Mouse (Mus musculus) skeletal muscle tissue, adult 2 months (tissue): ENCODE results near the gene Lrp1.

Source experiments
- DNase-seq: peaks from one replicate; pipeline ENCODE4 v3.0.0-alpha.2; 2012; ENCODE audit warnings: low read depth, low spot score

The Lrp1 gene

DNA sequence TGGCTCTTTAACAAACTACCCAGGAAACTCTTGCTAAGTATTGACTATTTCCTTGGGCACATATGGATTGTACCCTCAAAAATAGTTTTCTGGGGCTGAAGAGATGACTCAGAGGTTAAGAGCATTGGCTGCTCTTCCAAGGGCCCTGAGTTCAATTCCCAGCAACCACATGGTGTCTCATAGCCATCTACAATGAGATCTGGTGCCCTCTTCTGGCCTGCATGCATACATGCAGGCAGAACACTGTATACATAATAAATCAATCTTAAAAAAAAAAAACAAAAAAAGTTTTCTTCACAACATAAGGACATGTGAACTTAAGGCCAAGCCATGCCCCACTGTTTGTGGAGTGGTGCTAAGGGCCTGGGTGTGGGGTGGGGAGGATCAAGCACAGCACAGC is 59.8 kb downstream of the Lrp1 start:
- DNase-seq: no peak

DNA sequence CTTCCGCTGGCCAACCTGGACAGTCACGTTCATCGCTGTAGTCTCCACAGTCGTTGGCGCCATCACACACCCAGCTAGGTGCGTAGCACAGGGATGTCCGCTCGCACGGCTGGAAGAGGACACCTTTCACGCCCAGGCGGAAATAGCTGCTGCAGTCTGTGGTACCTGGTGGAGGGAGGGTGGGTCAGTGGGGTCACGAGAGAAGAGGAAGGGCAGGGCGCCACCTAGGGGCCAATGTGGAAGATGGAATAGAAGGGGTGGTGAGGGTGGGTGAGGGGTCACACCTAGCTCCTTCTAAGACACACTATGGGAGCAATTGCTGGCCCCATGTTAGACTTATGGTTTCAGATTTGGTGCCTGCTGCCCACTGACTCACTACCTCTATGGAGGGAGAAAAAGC is 63.6 kb downstream of the Lrp1 start:
- DNase-seq: no peak

DNA sequence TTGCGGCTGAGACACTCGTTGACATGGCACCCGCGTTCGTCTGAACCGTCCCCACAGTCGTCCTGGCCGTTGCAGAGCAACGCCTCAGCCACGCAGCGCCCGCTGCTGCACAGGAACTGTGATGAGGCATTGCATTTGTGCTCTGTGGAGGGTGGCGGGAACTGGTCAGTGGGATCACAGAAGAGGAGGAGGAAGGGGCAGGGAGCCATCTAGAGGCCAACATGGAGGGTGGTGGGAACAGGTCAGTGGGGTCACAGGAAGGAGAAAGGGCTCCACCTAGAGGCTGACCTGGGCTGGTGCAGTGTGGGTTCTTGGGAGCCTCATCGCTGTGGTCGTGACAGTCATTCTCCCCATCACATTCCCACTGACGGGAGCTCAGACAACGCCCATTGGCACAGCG is 65.2 kb downstream of the Lrp1 start:
- DNase-seq: no peak

DNA sequence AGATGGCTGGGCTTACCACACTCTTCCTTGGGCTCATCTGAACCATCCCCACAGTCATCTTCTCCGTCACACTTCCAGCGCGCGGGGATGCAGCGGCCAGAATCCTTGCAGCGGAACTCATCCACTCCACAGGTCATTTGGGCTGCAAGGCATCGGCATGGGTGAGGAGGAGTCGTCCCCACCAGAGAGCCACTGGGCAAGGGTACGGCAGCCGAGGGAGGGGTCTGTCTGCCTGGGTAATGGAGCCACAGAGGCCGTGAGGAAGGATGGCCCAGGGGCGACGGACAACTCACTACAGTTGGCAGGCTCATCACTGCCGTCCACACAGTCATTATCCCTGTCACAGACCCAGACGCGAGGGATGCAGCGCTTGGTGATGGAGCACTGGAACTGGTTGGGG is 71.1 kb downstream of the Lrp1 start:
- DNase-seq: no peak

DNA sequence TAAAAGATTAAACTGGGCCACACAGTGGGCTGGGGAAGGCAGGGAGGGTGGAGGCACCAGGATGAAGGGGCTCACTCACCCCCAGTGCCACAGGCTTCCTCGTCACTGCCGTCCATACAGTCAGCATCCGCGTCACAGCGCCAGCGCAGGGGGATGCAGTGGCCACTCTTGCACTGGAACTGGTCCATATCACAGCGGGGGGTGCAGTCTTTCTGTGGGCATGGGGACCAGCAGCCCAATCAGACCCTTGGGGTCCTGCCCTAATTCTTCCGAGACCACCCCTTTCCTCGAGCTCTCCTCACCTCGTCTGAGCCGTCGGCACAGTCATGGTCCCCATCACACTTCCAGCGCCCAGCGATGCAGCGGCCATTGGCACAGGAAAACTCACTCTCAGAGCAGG is 72.7 kb downstream of the Lrp1 start:
- DNase-seq: no peak

DNA sequence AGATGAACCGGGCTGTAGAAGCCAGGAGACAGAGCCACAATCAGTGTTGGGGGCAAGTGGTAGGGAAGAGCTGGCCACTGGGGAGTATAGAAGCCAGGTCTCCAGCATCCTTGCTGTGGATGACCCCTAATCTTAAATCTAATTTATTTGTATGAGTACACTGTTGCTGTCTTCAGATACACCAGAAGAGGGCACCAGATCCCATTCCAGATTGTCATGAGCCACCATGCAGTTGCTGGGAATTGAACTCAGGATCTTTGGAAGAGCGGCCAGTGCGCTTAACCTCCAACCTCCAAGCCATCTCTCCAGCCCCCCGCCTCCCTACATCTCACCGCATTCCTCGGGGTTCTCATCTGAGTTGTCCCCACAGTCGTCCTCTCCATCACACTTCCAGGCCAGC is 74.4 kb downstream of the Lrp1 start:
- no peak for DNase-seq

DNA sequence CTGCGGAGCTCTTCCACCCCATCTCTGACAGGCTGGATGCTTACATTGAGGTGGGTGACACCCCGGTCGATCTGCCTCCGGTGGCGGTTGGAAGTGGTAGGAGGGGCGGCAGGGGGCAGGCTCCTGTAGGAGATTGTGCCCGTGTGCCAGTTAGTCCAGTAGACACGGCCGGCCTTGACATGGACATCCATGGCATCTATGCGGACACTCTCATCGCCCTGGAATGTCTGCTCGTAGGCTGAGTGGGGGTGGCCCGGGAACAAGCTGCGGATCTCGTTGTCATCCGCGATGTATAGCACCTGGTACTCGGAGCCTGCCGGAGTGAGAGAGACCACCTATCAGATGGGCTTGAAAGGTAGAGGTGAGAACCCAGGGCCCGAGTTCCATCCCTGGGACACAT is 76.6 kb downstream of the Lrp1 start:
- DNase-seq: no peak

DNA sequence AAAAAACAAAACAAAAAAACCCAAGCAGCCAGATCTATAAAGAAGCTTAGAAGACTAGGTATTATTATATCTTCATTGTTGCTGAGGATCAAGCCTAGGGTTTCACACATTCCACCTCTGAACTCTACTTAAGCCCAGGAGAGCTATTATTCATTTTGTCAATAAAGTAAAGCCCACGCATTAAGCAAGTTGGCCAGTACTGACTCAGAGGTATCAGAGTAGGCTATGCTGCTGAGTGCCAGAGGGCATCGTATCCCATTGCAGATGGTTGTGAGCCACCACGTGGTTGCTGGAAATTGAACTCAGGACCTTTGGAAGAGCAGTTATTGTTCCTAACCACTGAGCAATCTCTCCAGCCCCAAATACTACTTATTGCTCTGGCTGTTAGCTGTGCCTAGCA is 77.0 kb downstream of the Lrp1 start:
- DNase-seq: no peak

DNA sequence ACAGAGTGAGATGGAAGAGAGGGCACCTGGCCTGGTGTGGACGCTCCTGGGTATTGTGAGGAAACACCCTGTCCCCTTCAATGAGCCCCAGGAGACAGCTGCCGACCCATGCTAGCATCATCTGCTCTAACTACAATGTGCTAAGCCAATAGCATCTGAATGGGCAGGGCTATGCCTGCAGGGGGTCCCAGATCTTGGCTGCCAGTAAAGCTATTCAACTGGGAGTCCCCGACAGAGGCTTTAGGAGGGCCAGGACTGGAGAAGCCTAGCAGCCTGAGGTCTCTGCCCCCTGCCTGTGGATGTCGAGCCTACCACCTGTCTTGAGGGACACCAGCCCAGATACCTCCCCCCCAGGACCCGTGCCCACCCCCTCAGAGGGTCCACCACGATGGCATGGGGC is 78.2 kb downstream of the Lrp1 start:
- no peak for DNase-seq

DNA sequence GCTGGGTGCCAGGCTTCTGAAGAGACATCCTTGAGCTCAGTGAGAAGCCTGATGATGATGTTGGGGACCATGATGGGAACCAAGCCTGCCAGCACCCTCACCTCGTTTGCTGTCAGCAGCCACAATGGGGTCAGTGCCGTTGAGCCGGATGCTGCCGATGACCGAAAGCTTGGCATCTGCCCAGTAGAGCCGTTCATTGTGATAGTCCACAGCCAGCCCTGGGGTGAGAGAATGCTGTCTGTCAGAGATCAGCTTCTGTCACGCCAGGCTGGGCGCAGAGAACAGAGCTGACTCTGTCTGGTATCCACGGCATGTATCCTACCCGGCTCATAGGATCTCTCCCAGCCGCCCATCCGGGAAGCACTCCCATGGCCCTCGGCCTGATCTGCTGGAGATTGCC is 78.9 kb downstream of the Lrp1 start:
- no peak for DNase-seq

DNA sequence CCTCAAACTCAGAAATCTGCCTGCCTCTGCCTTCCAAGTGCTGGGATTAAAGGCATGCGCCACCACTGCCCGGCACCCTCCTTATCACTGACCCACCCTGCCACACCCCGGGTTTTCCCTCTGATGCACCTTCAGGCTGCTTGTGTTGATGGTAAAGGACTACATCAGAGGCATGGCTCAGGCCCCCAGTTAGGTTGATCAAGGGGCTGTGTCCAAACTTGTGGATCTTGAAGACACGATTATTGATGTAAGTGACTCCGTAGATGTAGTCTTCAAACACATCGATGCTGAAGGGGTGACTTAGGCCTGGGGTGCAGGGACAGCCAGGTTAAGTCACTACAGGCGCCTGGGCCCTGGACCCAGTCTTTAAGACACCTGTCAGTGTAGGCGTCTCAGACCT is 79.4 kb downstream of the Lrp1 start:
- DNase-seq: no peak

DNA sequence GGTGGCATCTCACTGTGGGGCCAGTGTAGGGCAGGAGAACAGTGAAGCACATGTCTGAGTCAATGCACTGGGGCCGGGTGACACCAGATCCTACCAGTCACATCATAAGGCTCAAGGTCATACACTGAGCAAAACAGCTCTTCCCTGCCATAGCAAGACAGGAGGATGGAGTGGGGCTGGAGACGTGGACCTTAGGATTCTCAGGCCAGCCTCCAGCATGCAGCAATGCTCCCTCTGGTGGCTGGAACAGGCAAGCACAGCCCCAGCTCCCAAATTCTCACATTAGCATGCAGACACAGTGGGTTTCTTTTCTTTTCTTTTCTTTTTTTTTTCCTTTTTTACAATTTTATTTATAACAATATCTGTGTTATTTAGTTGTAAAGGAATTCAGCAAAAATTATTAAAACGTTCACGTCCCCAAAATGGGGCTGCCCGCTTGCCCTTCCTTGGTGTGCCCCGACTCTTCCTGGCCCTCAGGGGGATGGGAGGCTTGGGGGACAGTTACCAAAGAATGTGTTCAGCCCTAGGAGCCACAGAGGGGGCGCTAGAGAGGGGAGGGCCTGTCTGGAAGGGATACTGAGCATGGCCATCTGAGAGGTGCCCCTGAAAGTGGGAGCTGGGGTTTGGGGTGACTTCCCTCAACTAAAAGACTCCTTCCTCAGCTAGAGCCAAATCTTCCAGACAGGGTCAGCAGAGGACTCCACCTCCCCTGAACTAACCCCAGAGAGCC is 82.9 kb downstream of the Lrp1 start:
- peak; percentile 66 for DNase-seq

DNA sequence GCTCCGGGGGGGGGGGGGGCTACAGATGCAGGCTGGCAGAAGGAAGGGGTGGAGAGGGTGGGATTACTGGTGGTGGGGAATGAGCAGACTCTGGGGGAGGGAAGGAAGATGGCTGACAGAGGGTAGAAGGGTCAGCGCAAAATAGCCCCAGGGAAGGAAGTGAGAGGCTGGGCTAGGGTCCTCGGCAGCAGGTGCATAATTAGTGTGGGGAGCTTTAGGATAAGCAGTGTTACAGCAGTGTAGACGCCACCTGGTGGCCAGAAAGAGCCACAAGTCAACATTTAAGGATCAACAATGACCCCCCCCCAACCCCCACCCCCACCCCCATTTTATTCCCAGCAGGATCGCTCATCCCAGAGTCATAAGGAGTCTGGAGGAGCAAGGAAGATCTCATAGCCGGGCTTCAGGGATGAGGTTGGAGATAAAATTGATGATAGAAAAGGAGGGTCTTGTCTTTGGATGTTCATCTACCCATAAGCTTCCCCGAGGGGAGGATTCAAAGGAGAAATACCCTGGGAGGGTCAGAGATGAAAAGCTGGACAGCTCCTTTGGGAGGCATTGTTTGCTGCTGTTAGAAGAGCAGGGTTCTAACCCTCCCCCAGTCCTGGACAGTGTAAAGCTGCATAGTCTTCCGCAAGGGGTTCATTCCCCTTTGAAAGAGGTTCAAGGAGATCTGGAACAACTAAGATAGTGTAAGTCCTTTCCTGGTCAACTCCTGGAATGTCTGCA is 84.2 kb downstream of the Lrp1 start:
- no peak for DNase-seq

DNA sequence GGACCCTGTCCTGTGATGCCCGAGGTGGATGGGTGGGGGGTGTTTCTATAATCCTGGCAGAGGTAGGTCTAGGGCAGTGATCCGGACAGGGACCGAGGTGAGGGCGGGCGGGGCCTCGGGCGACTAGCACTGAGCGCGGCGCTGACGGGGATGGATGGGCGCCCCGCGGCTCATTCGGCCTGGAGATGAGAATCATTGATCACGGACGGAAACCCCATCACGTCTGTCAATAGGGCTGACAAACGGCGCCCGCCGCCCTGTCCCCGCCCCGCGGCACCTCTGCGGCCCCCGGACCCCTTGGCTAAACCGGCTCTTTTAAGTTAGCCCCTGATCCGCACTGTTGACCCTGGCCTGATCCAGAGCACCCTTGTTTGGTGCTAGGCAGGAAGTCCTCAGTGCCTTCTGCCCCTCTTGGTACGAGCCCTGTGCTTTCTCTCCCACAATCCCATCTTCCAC is 86.0 kb downstream of the Lrp1 start:
- no peak for DNase-seq

DNA sequence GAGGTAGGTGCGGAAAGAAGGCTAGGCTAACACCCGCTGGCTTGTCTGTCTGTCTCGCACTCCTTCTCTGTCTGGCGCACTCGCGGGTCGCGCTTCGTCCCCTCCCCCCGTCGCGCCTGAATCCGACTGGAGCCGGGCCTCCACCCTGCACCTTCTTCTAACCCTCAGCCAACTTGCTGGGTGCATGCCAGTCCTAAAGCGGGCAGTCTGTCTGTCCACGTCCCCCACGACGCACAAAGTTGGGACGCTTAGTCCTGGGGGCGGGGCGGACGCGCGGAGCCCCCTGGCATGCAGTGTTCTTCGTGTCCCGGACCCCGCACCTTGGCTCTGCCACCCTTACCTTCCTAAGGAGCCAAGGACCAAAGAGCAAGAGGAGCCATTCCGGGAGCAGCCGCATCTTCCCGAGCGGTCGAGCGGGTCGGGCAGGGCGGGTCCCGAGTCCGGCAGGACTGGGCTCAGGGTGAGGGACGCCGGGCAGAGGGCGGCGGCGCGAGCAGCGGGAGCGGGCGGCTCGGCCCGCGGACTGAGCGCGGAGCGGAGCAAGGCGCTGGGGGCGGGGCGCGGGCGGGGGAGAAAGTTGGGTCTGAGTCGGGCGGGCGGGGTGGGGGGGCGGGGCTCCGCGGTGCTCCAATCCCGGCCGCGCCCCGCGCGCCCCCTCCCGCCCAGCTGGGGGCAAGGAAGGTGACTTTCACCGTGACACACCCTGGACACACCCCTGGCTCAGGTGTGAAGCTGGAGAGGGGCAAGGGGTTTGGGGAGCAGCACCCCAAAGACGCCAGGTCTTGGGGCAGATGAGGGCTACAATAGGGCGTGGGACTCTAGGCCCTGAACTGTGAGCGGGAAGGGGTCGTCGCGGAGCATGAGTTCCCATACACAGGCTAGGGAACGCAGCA is 86.7 kb downstream of the Lrp1 start, which contains the start of gene Nxph4:
TSS of gene Nxph4 (minus strand) at position 524 of the 893 bp plus-strand sequence.
- no peak for DNase-seq

DNA sequence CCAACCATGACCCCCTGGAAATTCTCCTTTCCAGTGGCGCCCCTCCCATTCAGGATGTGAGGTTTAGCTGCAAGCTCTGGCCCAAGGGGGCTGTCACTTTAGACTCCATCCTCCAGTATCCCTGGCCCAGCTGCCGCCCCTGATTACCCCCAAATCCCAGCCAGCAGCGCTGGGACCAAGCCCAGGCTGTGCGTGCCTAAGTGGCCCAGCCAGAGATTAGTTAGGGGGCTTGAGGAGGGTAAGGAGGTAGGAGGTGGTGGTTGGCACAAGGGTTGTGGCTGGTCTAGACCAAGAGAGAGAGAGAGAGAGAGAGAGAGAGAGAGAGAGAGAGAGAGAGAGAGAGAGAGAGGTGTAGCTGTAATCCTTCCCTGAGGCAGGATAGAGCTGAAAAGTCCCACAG is 89.4 kb downstream of the Lrp1 start:
- DNase-seq: no peak

DNA sequence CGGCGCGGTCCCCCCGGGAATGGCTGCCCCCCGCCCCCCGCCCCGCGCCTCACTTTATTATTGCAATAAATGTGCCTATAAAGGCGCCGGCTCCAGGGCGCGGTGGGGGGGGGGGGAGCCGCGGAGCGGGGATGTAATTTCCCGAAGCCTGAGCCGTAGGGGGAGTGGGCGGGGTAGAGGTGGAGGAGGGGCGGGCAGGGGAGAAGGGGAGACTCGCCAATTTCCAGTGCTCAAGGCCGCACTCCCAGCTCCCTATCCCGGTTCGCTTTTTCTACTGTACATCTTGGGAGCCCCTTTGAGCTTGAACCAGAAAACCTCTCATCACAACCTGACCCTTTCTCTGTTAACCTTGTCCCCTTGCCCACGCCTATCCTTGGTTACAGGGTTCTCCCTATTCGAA is 90.0 kb downstream of the Lrp1 start:
- DNase-seq: no peak

DNA sequence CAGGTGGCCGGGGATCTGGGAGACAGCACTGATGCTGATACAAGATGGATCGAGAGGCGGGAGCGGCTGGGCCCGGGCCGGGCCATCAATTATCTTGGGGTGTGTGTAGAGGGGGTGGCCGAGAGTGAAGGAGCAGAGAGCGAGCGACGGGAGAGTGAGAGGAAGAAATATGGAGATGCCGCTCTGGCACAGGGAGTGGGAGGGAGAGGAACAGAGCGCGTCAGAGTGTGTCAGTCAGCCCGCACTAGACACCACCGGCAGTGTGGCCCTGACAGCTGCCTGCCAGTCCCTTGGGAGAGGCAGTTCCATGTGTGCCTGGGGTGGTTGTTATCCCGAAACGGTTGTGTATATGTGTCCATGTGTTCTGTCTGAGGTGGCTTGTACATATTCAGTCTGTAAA is 93.5 kb downstream of the Lrp1 start:
- no peak for DNase-seq

DNA sequence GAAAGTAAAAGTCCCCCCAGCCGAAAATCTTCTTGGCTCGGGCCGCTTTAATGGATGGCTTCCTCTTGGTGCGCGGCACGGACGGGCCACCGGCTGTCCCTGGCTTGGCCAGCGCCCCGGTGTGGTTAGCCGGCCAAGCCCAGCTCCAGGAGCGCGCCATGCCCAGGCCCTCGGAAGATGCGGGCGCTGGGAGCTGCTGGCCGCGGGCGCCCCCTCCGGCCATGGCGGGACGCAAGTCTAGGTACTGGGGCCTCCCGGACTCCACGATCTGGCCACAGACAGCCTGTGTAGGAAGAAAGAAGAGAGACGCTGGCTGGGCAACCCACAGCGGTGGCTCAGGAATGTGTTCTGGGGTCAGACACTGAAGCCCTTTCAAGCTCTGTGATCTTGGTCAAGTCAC is 94.3 kb downstream of the Lrp1 start:
- no peak for DNase-seq

DNA sequence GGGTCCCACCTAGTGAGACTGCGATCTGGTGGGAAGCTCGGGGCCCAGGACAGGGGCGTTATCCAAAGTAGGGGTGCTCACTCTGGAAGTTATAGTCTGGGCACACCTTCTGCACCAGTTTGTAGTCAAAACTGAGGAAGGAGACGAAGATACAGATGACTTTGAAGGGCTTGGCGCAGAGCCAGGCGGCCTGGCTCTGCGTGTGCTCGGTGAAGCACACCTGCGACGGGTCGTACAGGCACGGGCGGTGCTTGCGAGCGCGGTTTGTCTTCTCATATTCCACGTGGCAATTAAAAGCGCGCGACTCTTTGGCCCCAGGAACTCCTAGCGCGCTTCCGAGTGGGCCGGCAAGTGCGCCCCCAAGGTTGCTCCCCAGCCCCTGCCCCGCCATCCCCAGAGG is 94.9 kb downstream of the Lrp1 start:
- no peak for DNase-seq

DNA sequence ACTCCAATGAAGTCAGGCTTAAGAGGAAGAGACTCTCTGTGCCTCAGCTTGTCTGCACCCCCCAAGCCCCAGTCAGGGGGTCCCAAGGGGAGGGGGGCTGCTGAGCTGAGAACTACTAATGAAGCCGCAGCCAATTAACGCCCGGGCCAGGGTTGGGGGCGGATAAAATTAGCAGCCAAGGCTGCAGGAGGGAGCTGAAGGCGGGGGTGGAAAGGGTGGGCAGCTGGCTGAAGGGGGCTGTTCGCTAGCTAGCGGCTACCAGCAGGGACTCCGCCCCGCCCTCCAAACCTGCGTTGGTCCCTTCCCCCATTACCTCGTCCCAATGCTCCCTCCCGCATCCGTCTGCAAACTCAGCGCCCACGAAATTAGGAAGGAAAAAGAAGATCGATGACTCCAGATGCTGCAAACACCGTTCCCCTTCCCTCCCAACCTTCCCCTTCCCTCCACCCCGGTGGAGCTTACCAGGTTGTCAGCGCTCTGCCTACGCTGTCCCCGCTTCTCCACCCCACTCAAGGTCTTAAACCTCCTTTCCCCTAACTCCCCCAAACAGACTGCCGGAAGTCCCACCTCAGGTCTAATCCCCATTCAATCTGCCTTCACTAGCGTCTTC is 96.2 kb downstream of the Lrp1 start:
- DNase-seq: no peak

DNA sequence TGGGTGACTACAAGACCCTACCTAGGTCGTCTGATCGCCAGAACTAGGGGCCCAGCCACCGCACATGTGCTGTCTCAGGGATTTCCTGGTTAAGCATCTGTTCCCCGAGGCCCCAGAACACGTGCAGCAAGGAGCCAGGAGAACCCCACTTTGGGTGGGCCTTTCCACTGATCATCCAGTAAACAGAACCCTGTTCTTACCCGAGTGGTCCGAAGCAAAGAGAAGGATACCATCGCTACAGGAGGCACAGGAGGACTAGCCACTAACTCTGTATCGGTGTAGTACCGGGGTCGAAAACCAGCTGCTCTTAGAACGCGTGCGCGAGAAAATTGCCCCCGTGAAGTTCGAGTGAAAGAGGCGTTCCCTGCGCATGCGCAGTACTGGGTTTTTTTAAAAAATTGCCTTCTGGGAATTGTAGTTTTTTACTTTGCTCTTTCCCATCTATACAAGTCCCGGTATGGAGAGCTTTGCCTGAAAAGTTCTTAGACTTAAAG is 98.8 kb downstream of the Lrp1 start, which contains the start of gene Shmt2:
TSS of gene Shmt2 (minus strand) at position 357 of the 494 bp plus-strand sequence.
- DNase-seq: peak; percentile 88
